Mouse (Mus musculus) lung, embryonic 16.5 days (tissue): ENCODE results near the gene Ppara. TPM values are rescaled to one million over a fixed set of nuclear protein-coding genes. Genes with fewer than 3 reads are reported as not detected.

Source experiments
- ATAC-seq: fragments of 200-750 bp; cut with Nextera tagmentation; 2 replicates; pipeline ENCODE4 v1.8.0; 2017; ENCODE audit warnings: low read depth, mild to moderate bottlenecking, moderate library complexity
- H3K27ac ChIP-seq: fragments of 300-500 bp; sonication (generic); 2 replicates; pipeline ENCODE4 v1.5.1; 2014; ENCODE audit warnings: mild to moderate bottlenecking, control low read depth, low read length
- H3K27me3 ChIP-seq: fragments of 300-500 bp; sonication (generic); 2 replicates; pipeline ENCODE4 v1.6.1; 2014; ENCODE audit warnings: low read depth, low read length, mixed read lengths; ENCODE audit not compliant: control insufficient read depth, insufficient read depth
- H3K36me3 ChIP-seq: fragments of 300-500 bp; sonication (generic); 2 replicates; pipeline ENCODE4 v1.6.1; 2014; ENCODE audit warnings: low read length; ENCODE audit not compliant: control insufficient read depth, insufficient read depth
- H3K4me1 ChIP-seq: fragments of 300-500 bp; sonication (generic); replicated peaks from 2 replicates; pipeline ENCODE4 v1.6.1; 2014; ENCODE audit warnings: low read length, mixed read lengths; ENCODE audit not compliant: control insufficient read depth, insufficient read depth
- H3K4me2 ChIP-seq: fragments of 300-500 bp; sonication (generic); 2 replicates; pipeline ENCODE4 v1.6.1; 2014; ENCODE audit warnings: low read depth, low read length, control low read depth
- H3K4me3 ChIP-seq: fragments of 300-500 bp; sonication (generic); 2 replicates; pipeline ENCODE4 v1.5.1; 2014; ENCODE audit warnings: mild to moderate bottlenecking, low read length, control low read depth
- H3K9ac ChIP-seq: fragments of 300-500 bp; sonication (generic); 2 replicates; pipeline ENCODE4 v1.6.1; 2014; ENCODE audit warnings: low read length, control low read depth
- H3K9me3 ChIP-seq: fragments of 300-500 bp; sonication (generic); 2 replicates; pipeline ENCODE4 v1.6.1; 2016; ENCODE audit warnings: low read length; ENCODE audit not compliant: control insufficient read depth
- WGBS: fragments of 180-500 bp; shearing (Covaris S2); extraction: QIAGEN DNeasy Blood & Tissue Kit; methylation state at CpG from one replicate; pipeline ENCODE4 v1.1.7; 2014; 5-methylcytosine and 5-hydroxymethylcytosine counted together
- polyA plus RNA-seq: library from polyadenylated mRNA; unstranded; fragments of >200 nt; fragmentation: Nextera tagmentation; extraction: Ambion mirVana; gene quantifications from 2 replicates; pipeline ENCODE4 v1.2.1, GENCODE M21; 2015

Gene Ppara
- polyA plus RNA-seq, 1 experiment from 2014 or later = 5.2 TPM

DNA sequence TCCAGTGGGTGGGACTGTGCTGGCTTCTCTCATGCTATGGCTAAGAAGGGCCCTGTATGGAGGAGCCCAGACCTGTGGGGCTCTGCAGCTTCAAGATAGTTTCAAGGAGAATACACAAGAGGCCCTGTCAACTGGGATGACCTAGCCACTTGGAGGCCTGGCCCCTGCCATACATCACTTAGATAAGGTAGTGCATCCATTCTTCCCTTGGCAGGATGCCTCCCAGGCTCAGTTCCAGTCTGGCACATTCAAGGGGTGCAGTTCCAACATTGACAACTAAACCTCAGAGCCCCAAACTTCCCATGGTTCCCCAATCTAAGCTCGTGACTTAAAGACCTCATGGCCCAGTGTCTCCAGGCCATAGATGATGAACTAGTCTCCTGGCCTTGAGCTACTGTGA is 40.4 kb upstream of the Ppara start:
- Histone ChIP-seq H3K4me3 (no peak overlapping the region), H3K27ac (no peak overlapping the region), H3K9me3 (no peaks in the 10 kb centered on the region), H3K27me3 (no peaks in the 10 kb centered on the region), H3K9ac (no peak overlapping the region), H3K36me3 (peaks cover 70% of the 10 kb centered on the region), H3K4me2 (no peak overlapping the region), H3K4me1 (no peaks in the 10 kb centered on the region)
- no peak for ATAC-seq
- WGBS = 85% methylated on average over 1 of the region's 1 CpGs

DNA sequence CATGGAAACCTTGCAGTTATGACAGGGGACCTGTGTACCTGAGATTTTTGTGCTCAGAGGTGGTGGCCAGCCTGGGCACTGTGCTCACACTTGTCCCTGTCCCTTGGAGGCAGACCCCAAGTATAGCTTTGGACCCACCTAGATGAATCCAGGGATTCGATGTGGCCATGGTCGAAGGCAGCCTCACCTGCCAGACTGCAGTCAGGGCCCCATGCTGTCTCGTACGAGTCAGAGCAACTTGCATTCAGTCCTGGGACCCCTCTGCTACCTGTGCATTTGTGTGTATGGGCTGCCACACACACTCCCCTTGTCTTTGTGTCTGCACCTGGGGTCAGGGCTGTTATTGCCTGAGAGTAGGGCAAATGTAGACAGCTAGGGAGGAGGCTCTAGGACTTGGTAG is 39.5 kb upstream of the Ppara start:
- no peaks in the 10 kb centered on the region for H3K9me3 ChIP-seq
- peaks cover 73% of the 10 kb centered on the region for H3K36me3 ChIP-seq
- no peaks in the 10 kb centered on the region for H3K4me1 ChIP-seq
- WGBS = 89% methylated on average over 4 of the region's 4 CpGs
- no peak overlapping the region for H3K9ac ChIP-seq
- no peak for ATAC-seq
- H3K27me3 ChIP-seq = no peaks in the 10 kb centered on the region
- H3K4me2 ChIP-seq = no peak overlapping the region
- H3K4me3 ChIP-seq = no peak overlapping the region
- no peak overlapping the region for H3K27ac ChIP-seq

GRCm38 (mm10) chr15:85698345-85699034 is 36.3 kb upstream of the Ppara start:
- Histone ChIP-seq H3K27me3 (no peaks in the 10 kb centered on the region), H3K9me3 (no peaks in the 10 kb centered on the region), H3K36me3 (peaks cover 81% of the 10 kb centered on the region), H3K27ac (no peak overlapping the region), H3K4me2 (no peak overlapping the region), H3K4me3 (no peak overlapping the region), H3K4me1 (peaks cover 6% of the 10 kb centered on the region; the same call in 1 of the 2 replicates), H3K9ac (no peak overlapping the region)
- ATAC-seq = no peak
- WGBS = 78% methylated on average over 14 of the region's 14 CpGs

DNA sequence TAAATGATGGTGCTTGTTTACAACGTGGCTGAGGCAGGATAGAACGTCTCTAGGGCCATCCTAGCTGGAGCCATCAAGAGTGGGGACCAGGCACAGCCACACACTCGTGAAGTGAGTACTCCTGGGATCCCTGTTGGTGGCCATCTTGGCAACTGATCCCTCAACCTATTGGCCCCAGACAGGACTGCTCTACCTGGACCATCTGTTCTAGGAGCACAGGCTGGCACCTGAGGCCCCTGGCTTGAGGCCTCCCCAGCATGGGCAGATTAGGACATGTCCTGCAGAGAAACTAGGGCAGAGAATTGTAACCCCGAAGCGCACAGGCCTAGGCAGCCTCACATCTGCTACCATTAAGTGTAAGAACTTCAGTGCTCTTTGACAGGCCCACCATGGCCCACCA is 35.3 kb upstream of the Ppara start:
- H3K4me3 ChIP-seq = no peak overlapping the region
- no peak overlapping the region for H3K27ac ChIP-seq
- ATAC-seq = no peak
- WGBS = 88% methylated on average over 5 of the region's 5 CpGs
- H3K9me3 ChIP-seq = no peaks in the 10 kb centered on the region
- no peak overlapping the region for H3K4me2 ChIP-seq
- H3K9ac ChIP-seq = no peak overlapping the region
- peaks cover 6% of the 10 kb centered on the region; the same call in 1 of the 2 replicates for H3K4me1 ChIP-seq
- no peaks in the 10 kb centered on the region for H3K27me3 ChIP-seq
- peaks cover 81% of the 10 kb centered on the region for H3K36me3 ChIP-seq

DNA sequence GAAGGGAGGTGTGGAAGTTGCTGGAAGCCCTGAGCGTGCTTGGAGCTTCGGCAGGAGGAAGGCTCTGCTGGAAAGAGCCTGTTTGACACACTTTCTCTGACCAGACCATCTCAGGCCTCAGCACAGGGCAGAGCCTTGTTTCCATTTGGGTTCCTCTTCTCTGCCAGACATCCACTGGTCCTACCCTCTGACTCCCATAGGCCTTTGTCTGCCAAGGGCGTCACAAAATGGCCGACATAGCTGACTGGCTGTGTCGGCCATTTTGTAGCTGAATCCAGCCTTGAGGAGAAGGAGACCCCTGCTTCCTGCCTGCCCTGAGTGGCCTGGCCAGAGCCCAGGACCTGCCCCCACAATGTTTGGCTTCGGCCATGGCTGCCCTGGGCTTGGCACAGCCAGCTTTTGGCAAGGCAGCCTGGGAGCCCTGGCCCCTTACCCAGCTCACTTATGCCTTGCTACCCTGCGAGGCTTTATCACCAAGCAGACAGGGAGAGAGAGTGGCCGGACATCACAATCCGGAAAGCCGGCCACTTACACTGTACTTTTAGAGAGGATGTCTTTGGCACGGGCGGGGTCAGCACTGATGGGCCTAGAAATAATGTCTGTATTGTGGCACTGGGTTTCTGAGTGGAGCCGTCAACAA is 34.8 kb upstream of the Ppara start:
- no peak overlapping the region for H3K27ac ChIP-seq
- 87% methylated on average over 13 of the region's 13 CpGs for WGBS
- ATAC-seq = no peak

DNA sequence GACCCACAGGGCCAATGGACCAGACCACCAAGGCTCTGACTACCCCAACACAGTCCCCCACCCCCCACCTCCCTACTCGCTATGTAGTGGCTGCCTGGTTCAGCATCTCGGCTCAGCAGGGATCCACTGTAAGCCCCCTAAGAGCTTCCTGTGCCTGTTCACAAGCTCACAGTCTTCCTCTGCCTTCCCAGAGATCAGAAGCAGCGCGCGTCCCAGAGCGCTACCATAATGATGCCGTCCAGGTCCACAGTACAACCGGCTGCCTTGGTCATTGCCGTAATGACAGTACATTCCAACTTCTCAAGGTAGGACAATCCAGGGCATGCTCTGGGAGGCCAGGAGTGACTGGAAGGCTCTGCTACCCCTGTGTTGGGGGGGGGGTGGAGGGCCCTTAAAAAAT is 34.1 kb upstream of the Ppara start:
- ATAC-seq = no peak
- 90% methylated on average over 9 of the region's 9 CpGs for WGBS
- no peak overlapping the region for H3K9ac ChIP-seq

More for the DNA sequence above, 34.8 kb upstream of the Ppara start:
- H3K9me3 ChIP-seq = no peaks in the 10 kb centered on the region
- no peak overlapping the region for H3K4me3 ChIP-seq
- no peaks in the 10 kb centered on the region for H3K27me3 ChIP-seq
- no peak overlapping the region for H3K4me2 ChIP-seq
- H3K4me1 ChIP-seq = peaks cover 6% of the 10 kb centered on the region; the same call in 1 of the 2 replicates
- H3K36me3 ChIP-seq = peaks cover 80% of the 10 kb centered on the region
- no peak overlapping the region for H3K9ac ChIP-seq

GRCm38 (mm10) chr15:85701128-85701930 is 33.5 kb upstream of the Ppara start:
- no peak for ATAC-seq
- no peak overlapping the region for H3K27ac ChIP-seq
- H3K4me2 ChIP-seq = no peak overlapping the region
- no peaks in the 10 kb centered on the region for H3K27me3 ChIP-seq
- H3K4me3 ChIP-seq = no peak overlapping the region
- H3K36me3 ChIP-seq = peaks cover 72% of the 10 kb centered on the region
- H3K9me3 ChIP-seq = no peaks in the 10 kb centered on the region
- H3K9ac ChIP-seq = no peak overlapping the region
- peaks cover 6% of the 10 kb centered on the region; the same call in 1 of the 2 replicates for H3K4me1 ChIP-seq
- WGBS = 69% methylated on average over 10 of the region's 10 CpGs

More for the DNA sequence above, 34.1 kb upstream of the Ppara start:
- peaks cover 6% of the 10 kb centered on the region; the same call in 1 of the 2 replicates for H3K4me1 ChIP-seq
- H3K36me3 ChIP-seq = peaks cover 74% of the 10 kb centered on the region
- no peaks in the 10 kb centered on the region for H3K9me3 ChIP-seq
- no peak overlapping the region for H3K4me2 ChIP-seq
- H3K27ac ChIP-seq = no peak overlapping the region
- no peaks in the 10 kb centered on the region for H3K27me3 ChIP-seq
- no peak overlapping the region for H3K4me3 ChIP-seq

GRCm38 (mm10) chr15:85702411-85702951 is 32.3 kb upstream of the Ppara start:
- no peaks in the 10 kb centered on the region for H3K9me3 ChIP-seq
- 0 out of 2 replicates have a peak, but pooled peaks have one; percentile 8 for ATAC-seq
- 83% methylated on average over 13 of the region's 13 CpGs for WGBS
- H3K4me3 ChIP-seq = no peak overlapping the region
- no peak overlapping the region for H3K27ac ChIP-seq
- peaks cover 6% of the 10 kb centered on the region; the same call in 1 of the 2 replicates for H3K4me1 ChIP-seq
- H3K9ac ChIP-seq = 0 out of 2 replicates have a peak overlapping the region, but pooled peaks have one; percentile 19
- no peaks in the 10 kb centered on the region for H3K27me3 ChIP-seq
- no peak overlapping the region for H3K4me2 ChIP-seq
- H3K36me3 ChIP-seq = peaks cover 77% of the 10 kb centered on the region
